Mouse (Mus musculus): ENCODE results near the gene Mpzl3. TPM values are rescaled to one million over a fixed set of nuclear protein-coding genes. Genes with fewer than 3 reads are reported as not detected.

The Mpzl3 gene
- polyA plus RNA-seq, 1 experiment from 2014 or later = 1.1 TPM

- DNase-seq (ENCODE audit: low spot score) (no peak), ATAC-seq (ENCODE audit: low FRiP score) (no peak)
- H3K4me3 ChIP-seq (replicated peaks; ENCODE audit: low read length) = no peak overlapping the region
- WGBS = 83% methylated on average over 12 of the region's 12 CpGs
- no peak overlapping the region for H3K27ac ChIP-seq
- no peaks in the 10 kb centered on the region for H3K36me3 ChIP-seq (replicated peaks; ENCODE audit: control insufficient read depth, insufficient read depth)
- H3K4me2 ChIP-seq (replicated peaks) = no peak overlapping the region
- no peak overlapping the region for H3K9ac ChIP-seq
- H3K4me1 ChIP-seq (replicated peaks; ENCODE audit: control insufficient read depth, insufficient read depth, low read length) = no peaks in the 10 kb centered on the region
- H3K27me3 ChIP-seq (ENCODE audit: control insufficient read depth, insufficient read depth, low read length) = no peaks in the 10 kb centered on the region; the same call in 1 of the 2 replicates
- H3K9me3 ChIP-seq (ENCODE audit: control insufficient read depth, low read length) = no peaks in the 10 kb centered on the region
These were observed 31.0 kb downstream of the Mpzl3 start for GRCm38 (mm10) chr9:45085741-45086690.

- DNase-seq (ENCODE audit: low spot score) = no peak
- ATAC-seq (ENCODE audit: low FRiP score) = no peak
- no peaks in the 10 kb centered on the region for H3K4me1 ChIP-seq (replicated peaks; ENCODE audit: control insufficient read depth, insufficient read depth, low read length)
- no peaks in the 10 kb centered on the region for H3K36me3 ChIP-seq (replicated peaks; ENCODE audit: control insufficient read depth, insufficient read depth)
- H3K4me3 ChIP-seq (replicated peaks; ENCODE audit: low read length) = no peak overlapping the region
- no peak overlapping the region for H3K4me2 ChIP-seq (replicated peaks)
- H3K27ac ChIP-seq = no peak overlapping the region
- no peaks in the 10 kb centered on the region for H3K9me3 ChIP-seq (ENCODE audit: control insufficient read depth, low read length)
- H3K27me3 ChIP-seq (ENCODE audit: control insufficient read depth, insufficient read depth, low read length) = no peaks in the 10 kb centered on the region; the same call in 1 of the 2 replicates
- no peak overlapping the region for H3K9ac ChIP-seq
These were observed 33.1 kb downstream of the Mpzl3 start for GRCm38 (mm10) chr9:45088040-45088439.

GRCm38 (mm10) chr9:45090811-45091210 is 35.8 kb downstream of the Mpzl3 start:
- no peaks in the 10 kb centered on the region for H3K36me3 ChIP-seq (replicated peaks; ENCODE audit: control insufficient read depth, insufficient read depth)
- H3K27me3 ChIP-seq (ENCODE audit: control insufficient read depth, insufficient read depth, low read length) = no peaks in the 10 kb centered on the region; the same call in 1 of the 2 replicates
- no peak for ATAC-seq (ENCODE audit: low FRiP score)
- no peaks in the 10 kb centered on the region for H3K9me3 ChIP-seq (ENCODE audit: control insufficient read depth, low read length)
- H3K27ac ChIP-seq = no peak overlapping the region
- no peak overlapping the region for H3K4me2 ChIP-seq (replicated peaks)
- no peaks in the 10 kb centered on the region for H3K4me1 ChIP-seq (replicated peaks; ENCODE audit: control insufficient read depth, insufficient read depth, low read length)
- H3K9ac ChIP-seq = no peak overlapping the region
- DNase-seq (ENCODE audit: low spot score) = no peak
- WGBS = 68% methylated on average over 3 of the region's 3 CpGs
- H3K4me3 ChIP-seq (replicated peaks; ENCODE audit: low read length) = no peak overlapping the region

- 74% methylated on average over 4 of the region's 4 CpGs for WGBS
- Histone ChIP-seq H3K4me3 (replicated peaks; ENCODE audit: low read length) (no peak overlapping the region), H3K4me1 (replicated peaks; ENCODE audit: control insufficient read depth, insufficient read depth, low read length) (no peaks in the 10 kb centered on the region), H3K9ac (no peak overlapping the region), H3K27me3 (ENCODE audit: control insufficient read depth, insufficient read depth, low read length) (no peaks in the 10 kb centered on the region), H3K36me3 (replicated peaks; ENCODE audit: control insufficient read depth, insufficient read depth) (no peaks in the 10 kb centered on the region), H3K4me2 (replicated peaks) (no peak overlapping the region), H3K9me3 (ENCODE audit: control insufficient read depth, low read length) (no peaks in the 10 kb centered on the region), H3K27ac (0 out of 2 replicates have a peak overlapping the region, but pooled peaks have one; percentile 32)
- ATAC-seq (ENCODE audit: low FRiP score) = no peak
- DNase-seq (ENCODE audit: low spot score) = no peak
These were observed 37.7 kb downstream of the Mpzl3 start for GRCm38 (mm10) chr9:45092641-45093040.

- H3K9me3 ChIP-seq (ENCODE audit: control insufficient read depth, low read length) = no peaks in the 10 kb centered on the region
These were observed 40.4 kb downstream of the Mpzl3 start for GRCm38 (mm10) chr9:45095149-45095937.

GRCm38 (mm10) chr9:45097877-45098276 is 42.9 kb downstream of the Mpzl3 start:
- Histone ChIP-seq H3K4me2 (replicated peaks) (no peak overlapping the region), H3K27me3 (ENCODE audit: control insufficient read depth, insufficient read depth, low read length) (no peaks in the 10 kb centered on the region), H3K9me3 (ENCODE audit: control insufficient read depth, low read length) (no peaks in the 10 kb centered on the region), H3K36me3 (replicated peaks; ENCODE audit: control insufficient read depth, insufficient read depth) (no peaks in the 10 kb centered on the region), H3K4me1 (replicated peaks; ENCODE audit: control insufficient read depth, insufficient read depth, low read length) (no peaks in the 10 kb centered on the region), H3K9ac (no peak overlapping the region), H3K4me3 (replicated peaks; ENCODE audit: low read length) (no peak overlapping the region), H3K27ac (no peak overlapping the region)
- ATAC-seq (ENCODE audit: low FRiP score) = no peak
- DNase-seq (ENCODE audit: low spot score) = no peak
- 85% methylated on average over 5 of the region's 5 CpGs for WGBS

More at GRCm38 (mm10) chr9:45095149-45095937, 40.4 kb downstream of the Mpzl3 start:
- WGBS = 85% methylated on average over 6 of the region's 6 CpGs
- ATAC-seq (ENCODE audit: low FRiP score) = no peak
- DNase-seq (ENCODE audit: low spot score) = no peak
- Histone ChIP-seq H3K27ac (no peak overlapping the region), H3K36me3 (replicated peaks; ENCODE audit: control insufficient read depth, insufficient read depth) (no peaks in the 10 kb centered on the region), H3K4me1 (replicated peaks; ENCODE audit: control insufficient read depth, insufficient read depth, low read length) (no peaks in the 10 kb centered on the region), H3K4me3 (replicated peaks; ENCODE audit: low read length) (no peak overlapping the region), H3K27me3 (ENCODE audit: control insufficient read depth, insufficient read depth, low read length) (no peaks in the 10 kb centered on the region), H3K9ac (no peak overlapping the region), H3K4me2 (replicated peaks) (no peak overlapping the region)

- no peaks in the 10 kb centered on the region for H3K36me3 ChIP-seq (replicated peaks; ENCODE audit: control insufficient read depth, insufficient read depth)
- no peak overlapping the region for H3K27ac ChIP-seq
- H3K27me3 ChIP-seq (ENCODE audit: control insufficient read depth, insufficient read depth, low read length) = no peaks in the 10 kb centered on the region
- no peaks in the 10 kb centered on the region for H3K9me3 ChIP-seq (ENCODE audit: control insufficient read depth, low read length)
- no peak overlapping the region for H3K9ac ChIP-seq
- no peak overlapping the region for H3K4me2 ChIP-seq (replicated peaks)
- no peak for ATAC-seq (ENCODE audit: low FRiP score)
- H3K4me3 ChIP-seq (replicated peaks; ENCODE audit: low read length) = no peak overlapping the region
- WGBS = 59% methylated on average over 3 of the region's 3 CpGs
- H3K4me1 ChIP-seq (replicated peaks; ENCODE audit: control insufficient read depth, insufficient read depth, low read length) = no peaks in the 10 kb centered on the region
- no peak for DNase-seq (ENCODE audit: low spot score)
These were observed 43.4 kb downstream of the Mpzl3 start for GRCm38 (mm10) chr9:45098426-45098825.

- Histone ChIP-seq H3K27ac (no peak overlapping the region), H3K36me3 (replicated peaks; ENCODE audit: control insufficient read depth, insufficient read depth) (no peaks in the 10 kb centered on the region), H3K9me3 (ENCODE audit: control insufficient read depth, low read length) (no peaks in the 10 kb centered on the region), H3K4me2 (replicated peaks) (no peak overlapping the region), H3K4me1 (replicated peaks; ENCODE audit: control insufficient read depth, insufficient read depth, low read length) (no peaks in the 10 kb centered on the region), H3K9ac (no peak overlapping the region), H3K27me3 (ENCODE audit: control insufficient read depth, insufficient read depth, low read length) (no peaks in the 10 kb centered on the region), H3K4me3 (replicated peaks; ENCODE audit: low read length) (no peak overlapping the region)
- ATAC-seq (ENCODE audit: low FRiP score) (no peak), DNase-seq (ENCODE audit: low spot score) (no peak)
- 86% methylated on average over 1 of the region's 1 CpGs for WGBS
These were observed 47.5 kb downstream of the Mpzl3 start for GRCm38 (mm10) chr9:45102528-45102927.

GRCm38 (mm10) chr9:45103211-45103979 is 48.4 kb downstream of the Mpzl3 start:
- WGBS = 76% methylated on average over 11 of the region's 11 CpGs
- H3K4me1 ChIP-seq (replicated peaks; ENCODE audit: control insufficient read depth, insufficient read depth, low read length) = no peaks in the 10 kb centered on the region

More at GRCm38 (mm10) chr9:45103211-45103979, 48.4 kb downstream of the Mpzl3 start:
- DNase-seq (ENCODE audit: low spot score) (no peak), ATAC-seq (ENCODE audit: low FRiP score) (no peak)
- H3K36me3 ChIP-seq (replicated peaks; ENCODE audit: control insufficient read depth, insufficient read depth) = no peaks in the 10 kb centered on the region
- H3K4me2 ChIP-seq (replicated peaks) = no peak overlapping the region
- no peaks in the 10 kb centered on the region for H3K27me3 ChIP-seq (ENCODE audit: control insufficient read depth, insufficient read depth, low read length)
- H3K9me3 ChIP-seq (ENCODE audit: control insufficient read depth, low read length) = no peaks in the 10 kb centered on the region
- no peak overlapping the region for H3K9ac ChIP-seq
- no peak overlapping the region for H3K27ac ChIP-seq
- H3K4me3 ChIP-seq (replicated peaks; ENCODE audit: low read length) = no peak overlapping the region

Data from hindbrain, embryonic 14.5 days (tissue).